8 mouse cellular contexts compared by ENCODE assay signal in genomic region chr7:25006586-25007364, GRCm38 (mm10). TPM values are rescaled to one million over a fixed set of nuclear protein-coding genes. Genes with fewer than 3 reads are reported as not detected.
DNase-seq lines count a peak whose midpoint lies in the region; ATAC-seq lines count a peak whose summit lies in the region.

No protein-coding gene starts in this region.

- peak overlapping the region; percentile 76 for H3K4me2 ChIP-seq in hindbrain, embryonic 16.5 days (ENCODE audit: low read length)
- peak overlapping the region; percentile 77 for H3K4me2 ChIP-seq in midbrain, embryonic 12.5 days (replicated peaks)

- H3K9me3 ChIP-seq in hindbrain, embryonic 16.5 days (ENCODE audit: control insufficient read depth, low read length), result no peaks in the 10 kb centered on the region
- H3K9me3 ChIP-seq in midbrain, embryonic 12.5 days, result no peaks in the 10 kb centered on the region

- H3K4me1 ChIP-seq in hindbrain, embryonic 16.5 days (ENCODE audit: control insufficient read depth, insufficient read depth, low read depth, low read length), result peaks cover 63% of the 10 kb centered on the region
- H3K4me1 ChIP-seq in midbrain, embryonic 12.5 days, result peaks cover 78% of the 10 kb centered on the region

- peaks cover 2% of the 10 kb centered on the region; the same call in 1 of the 2 replicates for H3K36me3 ChIP-seq in hindbrain, embryonic 16.5 days (ENCODE audit: control insufficient read depth, insufficient read depth, low read length)
- H3K36me3 ChIP-seq in midbrain, embryonic 12.5 days, result 0 out of 2 replicates have a peak, but pooled peaks cover 4% of the 10 kb centered on the region

- no peaks in the 10 kb centered on the region for H3K27me3 ChIP-seq in hindbrain, embryonic 16.5 days (replicated peaks; ENCODE audit: control insufficient read depth, insufficient read depth, low read length)
- H3K27me3 ChIP-seq in midbrain, embryonic 12.5 days, result peaks cover 84% of the 10 kb centered on the region

- no peak overlapping the region; the same call in 1 of the 2 replicates for H3K9ac ChIP-seq in hindbrain, embryonic 16.5 days (ENCODE audit: low read depth, low read length)
- no peak overlapping the region for H3K9ac ChIP-seq in midbrain, embryonic 12.5 days (replicated peaks)

- H3K4me3 ChIP-seq in hindbrain, embryonic 16.5 days (ENCODE audit: low read length), result no peak overlapping the region; the same call in 1 of the 2 replicates
- H3K4me3 ChIP-seq in midbrain, embryonic 12.5 days, result no peak overlapping the region

- H3K27ac ChIP-seq in hindbrain, embryonic 16.5 days (ENCODE audit: low read depth, low read length), result peak overlapping the region; percentile 97
- H3K27ac ChIP-seq in midbrain, embryonic 12.5 days (replicated peaks), result peak overlapping the region; percentile 94

- 72% methylated on average over 12 of the region's 12 CpGs for WGBS in hindbrain, embryonic 16.5 days
- WGBS in midbrain, embryonic 12.5 days, result 80% methylated on average over 12 of the region's 12 CpGs

- peak; percentile 58 for DNase-seq in cerebellum, adult 9-11 months
- DNase-seq in cerebellum, adult 8-10 months, result no peak
- peak; percentile 85 for DNase-seq in adrenal gland, adult 2 months
- no peak for DNase-seq in heart, postnatal 10 days
- DNase-seq in thymus, postnatal 36 days, result no peak
- no peak for DNase-seq in c-Kit-positive CD71-positive TER-119-positive erythroid progenitor cells, embryonic 14.5 days (ENCODE audit: low spot score)

- intact Hi-C loops in heart, postnatal 10 days (cut with DNase I), result no loop called here

- no peak for ATAC-seq in hindbrain, embryonic 16.5 days
- ATAC-seq in midbrain, embryonic 12.5 days (ENCODE audit: low FRiP score, low read depth), result no peak

RNA-seq across cellular contexts. Expression of gene Atp1a3, which starts 1.0 kb away (rescaled TPM):
- total RNA-seq in adrenal gland, adult 2 months (2021), result 100 to 1,000 TPM in 1 of 2 experiments, 10 to 100 TPM in 1; 59.1 to 147 TPM
- 115 and 153 TPM in 2 replicates for polyA plus RNA-seq in adrenal gland, adult 2 months (2012; rRNA removed)
- polyA plus RNA-seq in hindbrain, embryonic 16.5 days (2015; fragmentation: Nextera tagmentation; extraction: Ambion mirVana), result 678 and 702 TPM in 2 replicates
- 77.8 and 86.3 TPM in 2 replicates for polyA plus RNA-seq in midbrain, embryonic 12.5 days (2016; fragmentation: Nextera tagmentation; extraction: Ambion mirVana)
- total RNA-seq in heart, postnatal 10 days (2021), result under 1 TPM; 0.43 to 0.72 TPM

RNA-seq across cellular contexts. Expression of gene Rabac1, which starts 34.2 kb away (rescaled TPM):
- total RNA-seq in adrenal gland, adult 2 months (2021), result 100 to 1,000 TPM; 251 to 383 TPM
- 735 and 788 TPM in 2 replicates for polyA plus RNA-seq in adrenal gland, adult 2 months (2012; rRNA removed)
- polyA plus RNA-seq in hindbrain, embryonic 16.5 days (2015; fragmentation: Nextera tagmentation; extraction: Ambion mirVana), result 345 and 404 TPM in 2 replicates
- 111 and 118 TPM in 2 replicates for polyA plus RNA-seq in midbrain, embryonic 12.5 days (2016; fragmentation: Nextera tagmentation; extraction: Ambion mirVana)
- total RNA-seq in heart, postnatal 10 days (2021), result 100 to 1,000 TPM; 292 to 300 TPM

Comparison
In these comparisons a context has a peak if more than half of its experiments do, and no peak if none do; other contexts are left out.
1. DNase-seq: peak in cerebellum, adult 9-11 months (single experiment) and adrenal gland, adult 2 months (single experiment); none in cerebellum, adult 8-10 months (single experiment), heart, postnatal 10 days (0 of 2), thymus, postnatal 36 days (0 of 2) and c-Kit-positive CD71-positive TER-119-positive erythroid progenitor cells, embryonic 14.5 days (single experiment).